Mouse (Mus musculus) small intestine, adult 2 months (tissue): ENCODE results near the gene Sema4b.

ENCODE experiments used
- CTCF ChIP-seq: fragments of 200-500 bp; IDR thresholded peaks from 2 replicates; pipeline ENCODE4 v1.5.1; 2012; ENCODE audit warnings: low read depth, mild to moderate bottlenecking, control low read depth, inconsistent platforms, low read length, moderate library complexity, mixed read lengths; ENCODE audit not compliant: insufficient replicate concordance, insufficient read length; ENCODE audit errors: extremely low read depth
- POLR2A ChIP-seq: fragments of 200-500 bp; IDR thresholded peaks from 2 replicates; pipeline ENCODE4 v1.6.1; 2012; ENCODE audit warnings: low read depth, mild to moderate bottlenecking, control low read depth, inconsistent platforms, low read length, moderate library complexity

- no peak for TF ChIP-seq CTCF
- no peak for TF ChIP-seq POLR2A
Observed at GRCm38 (mm10) chr7:80221179-80221750, 34.6 kb downstream of the Sema4b start.
